Mouse (Mus musculus): ENCODE measurements around the gene Dnase2a. TPM values are rescaled to one million over a fixed set of nuclear protein-coding genes. Genes with fewer than 3 reads are reported as not detected.

Gene Dnase2a
- polyA plus RNA-seq (2014; fragmentation: Nextera tagmentation; extraction: Ambion mirVana): 4.3 and 4.6 TPM in 2 replicates

DNA sequence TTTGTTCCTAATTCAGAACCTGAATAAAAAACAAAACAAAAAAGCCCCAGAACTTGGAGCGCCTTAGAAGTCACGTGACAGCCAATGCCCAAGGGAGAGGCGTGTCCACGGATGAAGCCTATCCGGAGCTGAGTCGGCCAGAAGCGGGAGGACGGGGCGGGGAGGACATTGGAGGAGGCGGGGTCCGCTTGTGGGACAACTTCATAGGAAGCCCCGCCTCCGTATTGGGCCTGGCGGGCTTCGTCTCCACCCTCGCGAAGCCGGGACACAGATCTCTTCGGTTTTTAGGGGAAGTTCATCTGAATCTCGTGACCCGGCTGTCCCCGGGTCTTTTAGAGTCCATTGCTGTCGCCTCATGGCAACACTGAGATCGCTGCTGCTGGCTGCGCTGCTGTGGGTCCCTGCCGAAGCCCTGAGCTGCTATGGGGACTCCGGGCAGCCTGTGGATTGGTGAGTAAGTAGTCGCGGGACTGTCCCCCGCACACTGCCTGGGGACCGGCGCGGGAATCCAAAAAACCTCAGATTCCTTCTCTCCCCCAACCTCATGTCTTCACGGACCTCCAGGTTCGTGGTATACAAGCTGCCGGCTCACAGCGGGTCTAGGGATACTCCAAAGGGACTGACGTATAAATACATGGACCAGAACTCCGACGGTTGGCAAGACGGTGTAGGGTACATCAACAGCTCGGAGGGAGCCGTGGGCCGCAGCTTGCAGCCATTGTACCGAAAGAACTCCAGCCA is at the start of gene Dnase2a:
Gene Dnase2a (plus strand): TSS at position 140 of the 741 bp plus-strand sequence.
- Histone ChIP-seq H3K9me3 (ENCODE audit: control insufficient read depth, low read length) (no peaks in the 10 kb centered on the region), H3K27me3 (ENCODE audit: control insufficient read depth, insufficient read depth, low read length) (peaks cover 35% of the 10 kb centered on the region), H3K4me3 (ENCODE audit: low read depth, low read length) (peak within 1 kb of the TSS; percentile 40), H3K27ac (ENCODE audit: low read depth, low read length) (no peak within 1 kb of the TSS), H3K4me2 (peak within 1 kb of the TSS; percentile 84), H3K36me3 (ENCODE audit: control insufficient read depth, insufficient read depth, low read length) (no peaks in the 10 kb centered on the region), H3K4me1 (ENCODE audit: control insufficient read depth, insufficient read depth, low read length) (peaks cover 13% of the 10 kb centered on the region), H3K9ac (ENCODE audit: low read length) (peak within 1 kb of the TSS; percentile 67)
- DNase-seq (ENCODE audit: low spot score, missing footprints) (peak; percentile 98), ATAC-seq (ENCODE audit: low FRiP score) (peak; percentile 93)
- WGBS: under 1% methylated on average over 44 of the region's 45 CpGs

DNA sequence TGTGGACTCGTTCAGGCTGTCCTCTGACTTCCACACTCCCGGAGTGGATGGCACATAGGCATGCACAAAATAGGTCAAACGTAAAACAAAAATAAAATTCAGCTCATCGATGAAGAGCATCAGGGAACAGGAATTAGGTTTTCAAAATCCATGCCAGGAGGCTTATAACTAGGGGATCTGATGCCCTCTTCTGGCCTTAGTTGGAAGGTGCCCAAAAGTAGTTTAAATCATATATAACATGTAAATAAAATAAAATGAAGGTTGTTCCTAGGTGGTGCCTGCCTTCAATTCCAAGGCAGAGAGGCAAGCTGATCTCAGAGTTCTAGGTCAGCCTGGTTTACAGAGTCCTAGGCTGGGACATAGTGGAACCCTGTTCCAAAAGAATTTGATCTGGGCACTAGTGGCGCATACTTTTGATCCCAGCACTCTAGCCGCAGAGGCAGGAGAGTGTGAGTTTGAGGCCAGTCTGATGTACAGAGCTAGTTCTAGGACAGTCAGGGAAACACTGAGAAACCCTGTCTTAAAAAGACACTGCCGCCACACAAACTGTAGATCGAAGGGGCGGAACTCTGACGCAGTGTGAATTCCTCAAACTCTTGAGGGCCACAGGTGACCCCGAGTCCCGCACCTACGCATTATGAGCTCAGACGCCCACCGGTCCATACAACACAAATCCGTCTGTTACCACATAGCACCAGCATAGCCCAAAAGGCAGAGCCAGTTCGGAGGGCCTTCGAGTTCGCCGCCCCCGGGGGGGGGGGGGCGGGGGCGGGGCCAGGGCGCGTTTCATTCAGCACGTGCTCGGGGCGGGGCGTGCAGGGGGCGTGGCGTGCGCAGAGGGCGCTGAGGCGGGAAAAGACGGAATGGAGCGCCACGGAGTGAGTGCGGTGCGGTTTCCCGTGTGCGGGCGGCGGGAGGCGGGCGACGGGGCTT is 36.7 kb upstream of the Dnase2a start, which contains the start of gene Syce2:
Gene Syce2 (plus strand): TSS at position 736 of the 933 bp plus-strand sequence.
- ATAC-seq (ENCODE audit: low FRiP score): peak; percentile 73
- H3K9me3 ChIP-seq (ENCODE audit: control insufficient read depth, low read length): no peaks in the 10 kb centered on the region
- peak; percentile 95 for DNase-seq (ENCODE audit: low spot score, missing footprints)
- peaks cover 16% of the 10 kb centered on the region for H3K36me3 ChIP-seq (ENCODE audit: control insufficient read depth, insufficient read depth, low read length)
- H3K9ac ChIP-seq (ENCODE audit: low read length): peak within 1 kb of the TSS; percentile 66
- H3K4me2 ChIP-seq: peak within 1 kb of the TSS; percentile 71
- peaks cover 6% of the 10 kb centered on the region; the same call in 1 of the 2 replicates for H3K4me1 ChIP-seq (ENCODE audit: control insufficient read depth, insufficient read depth, low read length)
- peak within 1 kb of the TSS; percentile 31 for H3K4me3 ChIP-seq (ENCODE audit: low read depth, low read length)
- H3K27ac ChIP-seq (ENCODE audit: low read depth, low read length): no peak within 1 kb of the TSS
- peaks cover 8% of the 10 kb centered on the region for H3K27me3 ChIP-seq (ENCODE audit: control insufficient read depth, insufficient read depth, low read length)
- WGBS: 19% methylated on average over 42 of the region's 46 CpGs

DNA sequence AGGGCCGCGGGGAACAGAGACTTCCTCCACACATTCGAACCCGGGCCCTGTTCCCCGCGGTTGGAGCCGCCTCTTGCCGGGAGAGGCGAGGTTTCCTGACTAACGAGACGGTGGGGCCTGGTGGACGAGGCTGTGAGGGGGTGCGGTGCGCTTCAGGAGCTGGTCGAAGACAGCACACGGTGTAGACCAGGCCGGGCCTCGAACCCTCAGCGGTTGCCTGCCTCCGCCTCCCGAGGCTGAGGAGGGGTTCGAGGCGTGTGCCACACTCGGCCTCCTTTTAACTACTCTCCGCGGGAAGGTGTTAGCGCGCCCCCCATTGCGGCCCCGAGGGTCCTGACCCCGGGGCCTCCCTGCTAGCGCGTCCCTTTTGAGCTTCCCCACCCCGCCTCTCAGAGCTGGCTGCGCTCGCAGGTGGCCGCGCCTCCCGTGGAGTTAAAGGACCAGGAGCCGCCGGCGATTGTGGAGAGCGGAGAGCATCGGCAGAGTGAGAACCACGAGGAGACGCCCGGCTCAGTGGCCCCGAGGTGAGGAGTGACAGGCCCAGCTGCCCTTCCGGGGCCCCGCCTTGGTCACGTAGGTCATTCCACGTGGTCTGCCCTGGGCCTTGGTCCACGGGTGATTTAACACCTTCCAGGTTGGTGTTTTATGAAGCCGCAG is 35.9 kb upstream of the Dnase2a start:
- 4% methylated on average over 54 of the region's 54 CpGs for WGBS
- peaks cover 9% of the 10 kb centered on the region for H3K36me3 ChIP-seq (ENCODE audit: control insufficient read depth, insufficient read depth, low read length)
- no peak overlapping the region for H3K27ac ChIP-seq (ENCODE audit: low read depth, low read length)
- H3K4me1 ChIP-seq (ENCODE audit: control insufficient read depth, insufficient read depth, low read length): peaks cover 6% of the 10 kb centered on the region; the same call in 1 of the 2 replicates
- H3K4me2 ChIP-seq: peak overlapping the region; percentile 71
- H3K9me3 ChIP-seq (ENCODE audit: control insufficient read depth, low read length): no peaks in the 10 kb centered on the region
- peaks cover 8% of the 10 kb centered on the region for H3K27me3 ChIP-seq (ENCODE audit: control insufficient read depth, insufficient read depth, low read length)
- ATAC-seq (ENCODE audit: low FRiP score): peak; percentile 75
- peak; percentile 92 for DNase-seq (ENCODE audit: low spot score, missing footprints)
- H3K9ac ChIP-seq (ENCODE audit: low read length): peak overlapping the region; percentile 66
- peak overlapping the region; percentile 31 for H3K4me3 ChIP-seq (ENCODE audit: low read depth, low read length)

DNA sequence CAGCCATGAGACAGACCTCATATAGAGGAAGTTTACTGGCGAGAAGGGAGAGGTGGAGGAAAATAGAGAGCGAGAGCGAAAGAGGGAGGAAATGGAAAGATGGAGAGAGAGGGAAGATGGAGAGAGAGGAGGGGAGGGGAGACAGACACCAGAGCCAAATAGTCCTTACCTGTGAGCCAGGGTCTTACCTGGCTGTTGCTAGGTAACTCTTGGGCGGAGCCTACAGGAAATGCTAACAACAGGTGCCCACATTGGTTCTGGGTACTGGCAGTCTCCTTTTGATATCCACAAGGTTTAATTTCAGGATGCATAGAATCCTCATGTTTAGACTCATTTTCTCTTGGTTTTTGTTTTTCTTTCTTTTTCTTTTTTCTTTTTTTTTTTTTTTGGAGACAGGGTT is 35.3 kb upstream of the Dnase2a start:
- Histone ChIP-seq H3K4me1 (ENCODE audit: control insufficient read depth, insufficient read depth, low read length) (peaks cover 6% of the 10 kb centered on the region; the same call in 1 of the 2 replicates), H3K4me2 (peak overlapping the region; percentile 71), H3K4me3 (ENCODE audit: low read depth, low read length) (peak overlapping the region; percentile 31; the same call in 1 of the 2 replicates), H3K9me3 (ENCODE audit: control insufficient read depth, low read length) (no peaks in the 10 kb centered on the region), H3K9ac (ENCODE audit: low read length) (no peak overlapping the region), H3K27me3 (ENCODE audit: control insufficient read depth, insufficient read depth, low read length) (peaks cover 8% of the 10 kb centered on the region), H3K27ac (ENCODE audit: low read depth, low read length) (no peak overlapping the region), H3K36me3 (ENCODE audit: control insufficient read depth, insufficient read depth, low read length) (peaks cover 3% of the 10 kb centered on the region; the same call in 1 of the 2 replicates)
- ATAC-seq (ENCODE audit: low FRiP score) (no peak), DNase-seq (ENCODE audit: low spot score, missing footprints) (no peak)
- 80% methylated on average over 4 of the region's 4 CpGs for WGBS

DNA sequence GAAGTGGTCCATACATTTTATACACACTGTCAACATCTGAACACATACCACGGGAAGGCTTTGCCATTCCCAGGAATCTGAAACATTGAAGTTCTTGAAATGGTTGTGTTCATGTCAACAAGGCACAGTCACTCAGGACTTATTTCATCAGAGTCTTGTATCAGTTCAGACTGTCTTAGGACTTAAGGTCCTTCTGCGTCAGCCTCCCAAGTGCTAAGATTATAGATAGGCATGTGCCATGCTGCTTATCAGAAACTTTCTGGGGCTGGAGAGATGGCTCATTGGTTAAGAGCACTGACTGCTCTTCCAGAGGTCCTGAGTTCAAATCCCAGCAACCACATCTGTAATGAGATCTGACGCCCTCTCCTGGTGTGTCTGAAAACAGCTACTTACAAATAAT is 34.0 kb upstream of the Dnase2a start:
- 96% methylated on average over 3 of the region's 3 CpGs for WGBS
- no peak overlapping the region for H3K4me2 ChIP-seq
- ATAC-seq (ENCODE audit: low FRiP score) (no peak), DNase-seq (ENCODE audit: low spot score, missing footprints) (peak; percentile 47)
- no peak overlapping the region for H3K27ac ChIP-seq (ENCODE audit: low read depth, low read length)
- no peak overlapping the region for H3K9ac ChIP-seq (ENCODE audit: low read length)
- peaks cover 8% of the 10 kb centered on the region for H3K27me3 ChIP-seq (ENCODE audit: control insufficient read depth, insufficient read depth, low read length)
- no peak overlapping the region for H3K4me3 ChIP-seq (ENCODE audit: low read depth, low read length)
- H3K9me3 ChIP-seq (ENCODE audit: control insufficient read depth, low read length): no peaks in the 10 kb centered on the region
- H3K36me3 ChIP-seq (ENCODE audit: control insufficient read depth, insufficient read depth, low read length): no peaks in the 10 kb centered on the region
- peaks cover 6% of the 10 kb centered on the region; the same call in 1 of the 2 replicates for H3K4me1 ChIP-seq (ENCODE audit: control insufficient read depth, insufficient read depth, low read length)

DNA sequence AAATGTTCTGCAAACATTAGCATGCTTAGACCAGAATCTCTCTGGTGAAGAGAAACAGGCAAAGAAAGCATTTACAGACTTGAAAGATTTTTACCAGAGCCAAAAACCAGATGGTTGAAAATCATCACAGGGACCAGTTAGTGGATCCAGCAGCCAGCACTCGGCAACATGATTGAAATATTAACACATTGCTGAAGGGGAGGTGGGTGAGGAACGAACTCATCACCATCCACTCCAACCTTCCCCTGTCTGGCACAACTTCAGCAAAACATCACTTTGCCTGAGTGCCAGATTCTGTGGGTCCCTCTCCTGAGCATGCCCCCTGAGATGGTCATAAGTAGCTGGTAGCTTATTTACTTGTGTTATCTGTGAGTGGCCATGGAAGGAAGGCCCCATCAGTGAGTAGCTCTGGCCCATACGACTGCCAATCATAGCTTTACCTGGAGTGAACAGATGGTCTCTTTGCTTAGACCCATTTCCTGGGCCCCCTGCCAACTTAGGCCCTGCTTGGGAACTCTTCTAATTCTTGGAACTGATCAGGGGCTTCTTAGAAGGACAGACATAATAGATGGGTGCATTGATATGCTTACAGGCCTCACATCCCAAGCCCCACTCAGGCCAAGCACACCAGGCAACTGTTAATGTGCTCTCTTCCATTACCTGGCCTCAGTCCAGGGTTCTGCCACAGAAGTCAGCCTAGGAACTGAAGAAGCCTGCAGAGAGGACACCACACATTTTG is 30.9 kb upstream of the Dnase2a start:
- ATAC-seq (ENCODE audit: low FRiP score): no peak
- peaks cover 1% of the 10 kb centered on the region; the same call in 1 of the 2 replicates for H3K4me1 ChIP-seq (ENCODE audit: control insufficient read depth, insufficient read depth, low read length)
- no peaks in the 10 kb centered on the region for H3K36me3 ChIP-seq (ENCODE audit: control insufficient read depth, insufficient read depth, low read length)
- 95% methylated on average over 3 of the region's 3 CpGs for WGBS
- peak; percentile 23 for DNase-seq (ENCODE audit: low spot score, missing footprints)
- H3K27me3 ChIP-seq (ENCODE audit: control insufficient read depth, insufficient read depth, low read length): peaks cover 2% of the 10 kb centered on the region
- no peak overlapping the region for H3K27ac ChIP-seq (ENCODE audit: low read depth, low read length)
- H3K4me2 ChIP-seq: no peak overlapping the region
- H3K9me3 ChIP-seq (ENCODE audit: control insufficient read depth, low read length): no peaks in the 10 kb centered on the region
- no peak overlapping the region for H3K9ac ChIP-seq (ENCODE audit: low read length)
- H3K4me3 ChIP-seq (ENCODE audit: low read depth, low read length): no peak overlapping the region

DNA sequence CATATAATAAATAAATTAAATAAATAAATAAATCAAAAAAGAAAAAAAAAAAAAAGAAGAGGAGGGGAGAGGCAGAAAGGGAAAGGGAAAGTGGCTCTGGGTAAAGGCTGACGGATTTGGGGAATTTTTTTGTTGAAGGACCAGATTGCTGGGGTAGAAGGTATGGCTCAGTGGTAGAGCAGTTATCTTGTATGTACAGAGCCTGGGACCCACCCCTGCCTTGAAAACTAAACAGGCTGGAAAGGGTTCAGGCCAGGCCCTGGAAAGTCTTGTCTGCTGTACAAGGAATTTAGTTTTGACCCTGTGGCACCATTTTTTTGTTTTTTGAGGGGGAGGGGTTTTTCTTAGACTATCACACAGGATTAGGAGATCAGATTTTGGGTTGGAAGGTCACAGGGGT is 29.4 kb upstream of the Dnase2a start:
- Histone ChIP-seq H3K27ac (ENCODE audit: low read depth, low read length) (no peak overlapping the region), H3K4me1 (ENCODE audit: control insufficient read depth, insufficient read depth, low read length) (no peaks in the 10 kb centered on the region), H3K27me3 (ENCODE audit: control insufficient read depth, insufficient read depth, low read length) (no peaks in the 10 kb centered on the region), H3K36me3 (ENCODE audit: control insufficient read depth, insufficient read depth, low read length) (no peaks in the 10 kb centered on the region), H3K9me3 (ENCODE audit: control insufficient read depth, low read length) (no peaks in the 10 kb centered on the region), H3K4me2 (no peak overlapping the region), H3K9ac (ENCODE audit: low read length) (no peak overlapping the region), H3K4me3 (ENCODE audit: low read depth, low read length) (no peak overlapping the region)
- DNase-seq (ENCODE audit: low spot score, missing footprints) (no peak), ATAC-seq (ENCODE audit: low FRiP score) (no peak)
- 96% methylated on average over 1 of the region's 1 CpGs for WGBS

DNA sequence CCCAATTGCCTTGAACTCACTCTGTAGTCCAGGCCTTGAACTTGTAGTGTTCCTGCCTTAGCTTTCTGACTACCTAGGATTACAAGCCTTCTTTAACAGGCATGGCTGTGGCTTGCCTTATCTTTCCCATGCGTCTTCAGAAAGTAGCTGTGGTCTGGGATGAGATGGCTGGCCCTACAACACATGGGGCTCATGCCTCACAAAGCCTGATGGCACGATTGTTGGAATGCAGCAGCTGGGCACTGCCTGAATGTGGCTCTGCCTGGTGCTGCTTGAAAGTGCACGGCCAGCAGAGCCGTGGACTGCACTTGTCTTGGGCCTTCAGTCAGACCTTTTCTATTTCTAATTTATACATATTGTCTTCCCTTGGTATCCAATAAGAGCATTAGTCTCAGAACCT is 23.6 kb upstream of the Dnase2a start:
- WGBS: 87% methylated on average over 4 of the region's 4 CpGs
- no peak overlapping the region for H3K4me2 ChIP-seq
- no peaks in the 10 kb centered on the region for H3K9me3 ChIP-seq (ENCODE audit: control insufficient read depth, low read length)
- no peaks in the 10 kb centered on the region for H3K4me1 ChIP-seq (ENCODE audit: control insufficient read depth, insufficient read depth, low read length)
- H3K27ac ChIP-seq (ENCODE audit: low read depth, low read length): no peak overlapping the region
- no peaks in the 10 kb centered on the region for H3K27me3 ChIP-seq (ENCODE audit: control insufficient read depth, insufficient read depth, low read length)
- DNase-seq (ENCODE audit: low spot score, missing footprints) (no peak), ATAC-seq (ENCODE audit: low FRiP score) (no peak)
- peaks cover 3% of the 10 kb centered on the region; the same call in 1 of the 2 replicates for H3K36me3 ChIP-seq (ENCODE audit: control insufficient read depth, insufficient read depth, low read length)
- H3K4me3 ChIP-seq (ENCODE audit: low read depth, low read length): no peak overlapping the region
- H3K9ac ChIP-seq (ENCODE audit: low read length): no peak overlapping the region
